Mouse (Mus musculus) adrenal gland, postnatal 36 days (tissue): ENCODE measurements around the gene Nrp2. TPM values are rescaled to one million over a fixed set of nuclear protein-coding genes. Genes with fewer than 3 reads are reported as not detected.

Experiments used
- DNase-seq, 2 experiments: peaks; one replicate each; pipeline ENCODE4 v3.0.0; 2021; ENCODE audit warnings: mixed read lengths in 1 of 2
- total RNA-seq, 2 experiments: library from RNA; stranded (reverse); gene quantifications; 2 replicates each; pipeline ENCODE4 v1.2.3; 2021

The Nrp2 gene
- total RNA-seq, 2 experiments from 2014 or later, result 36.7 to 37.9 TPM

- DNase-seq, result no peak
These were observed 114.5 kb downstream of the Nrp2 start for GRCm38 (mm10) chr1:62817566-62817965.

GRCm38 (mm10) chr1:62820170-62820569 lies 117.1 kb downstream of the Nrp2 start:
- DNase-seq, result peak in 1 of 2 experiments; percentile 37

GRCm38 (mm10) chr1:62821509-62822398 lies 118.7 kb downstream of the Nrp2 start:
- no peak for DNase-seq

GRCm38 (mm10) chr1:62823549-62824195 lies 120.6 kb downstream of the Nrp2 start:
- peak; percentile 22 to 37 for DNase-seq

- no peak for DNase-seq
These were observed 123.0 kb downstream of the Nrp2 start for GRCm38 (mm10) chr1:62825822-62826765.

- DNase-seq, result peak in 1 of 2 experiments; percentile 13
These were observed 124.2 kb downstream of the Nrp2 start for GRCm38 (mm10) chr1:62827316-62827715.

- DNase-seq, result no peak
These were observed 125.1 kb downstream of the Nrp2 start for GRCm38 (mm10) chr1:62828156-62828555.

GRCm38 (mm10) chr1:62829690-62830417 lies 126.8 kb downstream of the Nrp2 start:
- DNase-seq, result no peak

- no peak for DNase-seq
These were observed 127.3 kb downstream of the Nrp2 start for GRCm38 (mm10) chr1:62830418-62830769.

GRCm38 (mm10) chr1:62831725-62832455 lies 128.8 kb downstream of the Nrp2 start:
- DNase-seq, result no peak

- DNase-seq, result no peak
These were observed 130.3 kb downstream of the Nrp2 start for GRCm38 (mm10) chr1:62833356-62833755.

GRCm38 (mm10) chr1:62834443-62835185 lies 131.5 kb downstream of the Nrp2 start:
- DNase-seq, result no peak

- DNase-seq, result no peak
These were observed 135.0 kb downstream of the Nrp2 start for GRCm38 (mm10) chr1:62838083-62838482.

GRCm38 (mm10) chr1:62838631-62839030 lies 135.5 kb downstream of the Nrp2 start:
- DNase-seq, result no peak

- DNase-seq, result no peak
These were observed 140.1 kb downstream of the Nrp2 start for GRCm38 (mm10) chr1:62843215-62843614.

GRCm38 (mm10) chr1:62850990-62851940 lies 148.2 kb downstream of the Nrp2 start:
- DNase-seq, result no peak

GRCm38 (mm10) chr1:62853362-62853761 lies 150.3 kb downstream of the Nrp2 start:
- no peak for DNase-seq

GRCm38 (mm10) chr1:62853996-62854395 lies 150.9 kb downstream of the Nrp2 start:
- no peak for DNase-seq

- no peak for DNase-seq
These were observed 156.0 kb downstream of the Nrp2 start for GRCm38 (mm10) chr1:62859098-62859497.
